In genomic region chr8:72421362-72422335, GRCm38 (mm10) we compare ENCODE assay signal across 8 mouse cellular contexts. TPM values are rescaled to one million over a fixed set of nuclear protein-coding genes. Genes with fewer than 3 reads are reported as not detected.
DNase-seq lines count a peak whose midpoint lies in the region; ATAC-seq lines count a peak whose summit lies in the region.

TSS of gene Eps15l1 (minus strand) at chr8:72421460.

- peak within 1 kb of the TSS; percentile 72 for H3K4me3 ChIP-seq in hindbrain, embryonic 14.5 days (replicated peaks; ENCODE audit: low read length)

- no peaks in the 10 kb centered on the region for H3K27me3 ChIP-seq in hindbrain, embryonic 14.5 days (ENCODE audit: control insufficient read depth, insufficient read depth, low read length)

- peaks cover 28% of the 10 kb centered on the region for H3K4me1 ChIP-seq in hindbrain, embryonic 14.5 days (replicated peaks; ENCODE audit: control insufficient read depth, insufficient read depth, low read length)

- ATAC-seq in hindbrain, embryonic 14.5 days (ENCODE audit: low FRiP score): peak; percentile 98

- DNase-seq in R1 (ENCODE audit: low read depth, low spot score): peak; percentile 99
- DNase-seq in cerebellum, postnatal 25 days: peak; percentile 98 to 100
- peak; percentile 97 to 98 for DNase-seq in frontal cortex, postnatal 25 days (ENCODE audit: low spot score in 2 of 2)
- peak; percentile 97 for DNase-seq in hindbrain, embryonic 14.5 days (ENCODE audit: low spot score)
- peak; percentile 97 to 98 for DNase-seq in layer of hippocampus, postnatal 36 days
- peak; percentile 100 for DNase-seq in lung, postnatal 36 days
- DNase-seq in retina, postnatal 1 day: peak; percentile 99
- DNase-seq in urinary bladder, adult 18-20 months (ENCODE audit: low spot score in 2 of 2): peak; percentile 96 to 98

- peak within 1 kb of the TSS; percentile 86 for H3K9ac ChIP-seq in hindbrain, embryonic 14.5 days

- WGBS in hindbrain, embryonic 14.5 days: 1% methylated on average over 48 of the region's 48 CpGs

- no peaks in the 10 kb centered on the region for H3K9me3 ChIP-seq in hindbrain, embryonic 14.5 days (ENCODE audit: control insufficient read depth, low read length)

- H3K27ac ChIP-seq in hindbrain, embryonic 14.5 days: peak within 1 kb of the TSS; percentile 86

- peaks cover 5% of the 10 kb centered on the region; the same call in 1 of the 2 replicates for H3K36me3 ChIP-seq in hindbrain, embryonic 14.5 days (replicated peaks; ENCODE audit: control insufficient read depth, insufficient read depth)

- peak within 1 kb of the TSS; percentile 68 for H3K4me2 ChIP-seq in hindbrain, embryonic 14.5 days (replicated peaks)

RNA-seq across cellular contexts. Expression of gene Eps15l1, which starts in this region (rescaled TPM):
- 59.3 and 60.5 TPM in 2 replicates for polyA plus RNA-seq in hindbrain, embryonic 14.5 days (2014; fragmentation: Nextera tagmentation; extraction: Ambion mirVana)
- 10 to 100 TPM; 63.6 to 73.8 TPM for total RNA-seq in layer of hippocampus, postnatal 36 days (2021)

Comparison
In these comparisons a context has a peak if more than half of its experiments do, and no peak if none do; other contexts are left out.
1. Peak in every context shown above with its lines: DNase-seq, ATAC-seq, H3K4me3 ChIP-seq and H3K27ac ChIP-seq.